ENCODE assay signal across 14 mouse cellular contexts in the genomic region with DNA sequence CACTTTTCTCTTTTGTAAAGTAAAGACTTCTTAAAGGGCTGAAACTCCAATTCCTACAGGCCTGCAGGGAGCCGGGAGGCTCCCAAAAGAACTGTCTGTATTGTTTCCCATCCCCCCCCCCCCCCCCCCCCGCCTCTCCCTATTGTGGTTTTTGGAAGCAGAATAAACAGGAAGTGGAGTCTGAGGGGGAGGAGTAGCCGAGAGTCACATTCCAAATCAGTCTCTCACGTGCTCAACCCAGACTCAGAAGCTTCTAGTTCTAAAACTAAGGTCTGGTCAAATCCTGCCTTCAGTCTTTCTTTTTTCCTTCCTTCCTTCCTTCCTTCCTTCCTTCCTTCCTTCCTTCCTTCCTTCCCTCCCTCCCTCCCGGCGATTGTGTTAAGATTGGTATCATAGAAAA. TPM values are rescaled to one million over a fixed set of nuclear protein-coding genes. Genes with fewer than 3 reads are reported as not detected.
DNase-seq lines count a peak whose midpoint lies in the region; TF ChIP-seq lines count a peak whose summit lies in the region.
"Had no signal": no experiment of that assay in that cellular context is flagged by ENCODE, and none has a peak within 500 bp of the region (broad histone marks: within the 10 kb centered on the region; RNA-seq: fewer than 3 reads in every experiment).

No protein-coding gene starts in this region.

- H3K9ac ChIP-seq in MEL (ENCODE audit: control insufficient read depth, low read depth, low read length, poor library complexity, severe bottlenecking) = peak overlapping the region; percentile 42; the same call in 1 of the 2 replicates
- H3K9ac ChIP-seq: embryonic facial prominence, embryonic 15.5 days; forebrain, postnatal 0 days; limb, embryonic 13.5 days had no signal

- no peak overlapping the region for H3K27ac ChIP-seq in MEL (ENCODE audit: control insufficient read depth, low read depth, low read length)
- H3K27ac ChIP-seq: embryonic facial prominence, embryonic 15.5 days; hindbrain, postnatal 0 days; limb, embryonic 13.5 days had no signal

- TF ChIP-seq EP300 in MEL (IDR thresholded peaks at IDR 0.05; ENCODE audit: low read depth in 1 of 2, low read length in 2 of 2) = no peak

- no peak overlapping the region for H3ac ChIP-seq in C2C12 (ENCODE audit: control insufficient read depth, insufficient read length, low read depth)

- no peaks in the 10 kb centered on the region for H3K79me3 ChIP-seq in C2C12 (ENCODE audit: low read depth)

- H3K79me2 ChIP-seq in C2C12 (ENCODE audit: control insufficient read depth, insufficient read depth) (no peaks in the 10 kb centered on the region), MEL (ENCODE audit: control insufficient read depth, insufficient read depth, low read length, poor library complexity) (no peaks in the 10 kb centered on the region)

- TF ChIP-seq CTCF in C2C12 (IDR thresholded peaks at IDR 0.05; ENCODE audit: control insufficient read depth, insufficient read depth, insufficient read length) = no peak
- no peak for TF ChIP-seq CTCF in MEL (IDR thresholded peaks at IDR 0.05 in 2 of 3, conservative IDR thresholded peaks at IDR 0.05 in 1 of 3; ENCODE audit: control insufficient read depth in 1 of 3, insufficient read depth in 1 of 3, low read depth in 2 of 3, low read length in 3 of 3, poor library complexity in 1 of 3, severe bottlenecking in 1 of 3)

- TF ChIP-seq RAD21 in MEL (IDR thresholded peaks at IDR 0.05; ENCODE audit: low read depth, low read length) = no peak

- H3K4me3 ChIP-seq in C2C12 (ENCODE audit: insufficient read depth, poor library complexity, severe bottlenecking) (no peak overlapping the region), MEL (ENCODE audit: control insufficient read depth in 1 of 2, insufficient read depth in 1 of 2, low read depth in 2 of 2, low read length in 2 of 2) (peak overlapping the region in 1 of 2 experiments; percentile 17; a peak in 1 of 4 replicates)
- H3K4me3 ChIP-seq: embryonic facial prominence, embryonic 15.5 days; limb, embryonic 13.5 days had no signal

- no peaks in the 10 kb centered on the region for H3K9me3 ChIP-seq in MEL (replicated peaks; ENCODE audit: insufficient read depth, low read length)
- H3K9me3 ChIP-seq: embryonic facial prominence, embryonic 15.5 days; limb, embryonic 13.5 days had no signal

- H3K4me1 ChIP-seq in MEL (ENCODE audit: control insufficient read depth in 1 of 2, insufficient read depth in 2 of 2, low read length in 2 of 2) = peaks cover 0 to 6% of the 10 kb centered on the region in 2 experiments; a peak in 2 of 4 replicates
- H3K4me1 ChIP-seq: embryonic facial prominence, embryonic 15.5 days; limb, embryonic 13.5 days had no signal

- TF ChIP-seq POLR2A in MEL (IDR thresholded peaks at IDR 0.05; ENCODE audit: control insufficient read depth in 1 of 2, insufficient read depth in 1 of 2, low read depth in 1 of 2, low read length in 2 of 2, poor library complexity in 1 of 2) = no peak

- H3K27me3 ChIP-seq in C2C12 (ENCODE audit: control insufficient read depth, insufficient read depth, insufficient read length) (no peaks in the 10 kb centered on the region), MEL (ENCODE audit: control insufficient read depth in 1 of 2, insufficient read depth in 2 of 2, low read length in 2 of 2) (no peaks in the 10 kb centered on the region)
- H3K27me3 ChIP-seq: embryonic facial prominence, embryonic 15.5 days had no signal

- DNase-seq in kidney, adult 11 months = peak; percentile 14
- no peak for DNase-seq in kidney, adult 18-20 months
- peak; percentile 45 for DNase-seq in MEL (ENCODE audit: low read depth, low spot score)
- peak; percentile 16 to 34 for DNase-seq in kidney, postnatal 25 days
- DNase-seq in left cerebral cortex, adult 18-20 months (ENCODE audit: low spot score in 2 of 2) = no peak
- DNase-seq in layer of hippocampus, adult 11-12 months (ENCODE audit: low spot score) = no peak
- DNase-seq: cerebellum, postnatal 25 days; forebrain, postnatal 0 days; spleen, adult 18-20 months; thymus, adult 2 months had no signal

- no peaks in the 10 kb centered on the region for H3K36me3 ChIP-seq in C2C12 (ENCODE audit: control insufficient read depth, insufficient read depth)
- peaks cover 0 to 4% of the 10 kb centered on the region in 2 experiments; a peak in 1 of 4 replicates for H3K36me3 ChIP-seq in MEL (ENCODE audit: control insufficient read depth in 1 of 2, insufficient read depth in 2 of 2, low read length in 2 of 2)
- H3K36me3 ChIP-seq: embryonic facial prominence, embryonic 15.5 days; limb, embryonic 13.5 days had no signal

TF ChIP-seq in C2C12, 6 proteins besides CTCF, POLR2A, EP300 and RAD21:
- peak; percentile 35 for TF ChIP-seq USF1 (IDR thresholded peaks at IDR 0.05; ENCODE audit: low read depth)
- no peak for TF ChIP-seq MAX (IDR thresholded peaks at IDR 0.05)
- no peak for TF ChIP-seq CEBPB (IDR thresholded peaks at IDR 0.05; ENCODE audit: low read depth)
- TF ChIP-seq MYOG (IDR thresholded peaks at IDR 0.05; ENCODE audit: control insufficient read depth, extremely low read depth, insufficient read length) = no peak
- TF ChIP-seq FOSL1 (IDR thresholded peaks at IDR 0.05; ENCODE audit: insufficient read depth, low read length, poor library complexity, severe bottlenecking) = no peak
- no peak for TF ChIP-seq MYOD1 (IDR thresholded peaks at IDR 0.05; ENCODE audit: control insufficient read depth, insufficient read length, low read depth)

TF ChIP-seq in MEL, 35 proteins besides CTCF, POLR2A, EP300 and RAD21:
- peak; percentile 35; the same call in 1 of the 2 replicates for TF ChIP-seq USF1 (IDR thresholded peaks at IDR 0.05; ENCODE audit: low read depth, low read length)
- TF ChIP-seq BHLHE40 (IDR thresholded peaks at IDR 0.05; ENCODE audit: borderline replicate concordance, low read depth, low read length) = peak; percentile 84
- TF ChIP-seq UBTF (IDR thresholded peaks at IDR 0.05; ENCODE audit: borderline replicate concordance, insufficient read depth, low read depth, low read length) = no peak

RNA-seq across cellular contexts. Expression of gene Mid1ip1, which starts 14.7 kb away (rescaled TPM):
- polyA plus RNA-seq in C2C12 (2012; fragmentation: generic; extraction: Trizol) (87.5 TPM), MEL (2012; ENCODE audit: insufficient read depth in 1 of 2, insufficient read length in 2 of 2, low read depth in 1 of 2, low replicate concordance in 2 of 2, missing spikeins in 1 of 2) (10 to 100 TPM in 1 of 2 experiments, not detected in 1; 60.1 TPM)
- total RNA-seq in MEL (2012; rRNA removed) = 41.2 and 50.5 TPM in 2 replicates
- total RNA-seq in left cerebral cortex, adult 18-20 months (2021) = 100 to 1,000 TPM; 108 to 113 TPM

Comparison
In these comparisons a context has a peak if more than half of its experiments do, and no peak if none do; other contexts are left out.
1. DNase-seq: peak in kidney, adult 11 months (single experiment), MEL (single experiment) and kidney, postnatal 25 days (2 of 2); none in kidney, adult 18-20 months (single experiment), left cerebral cortex, adult 18-20 months (0 of 2) and layer of hippocampus, adult 11-12 months (single experiment).